Mouse (Mus musculus): ENCODE measurements around the gene Iqsec3.

- TF ChIP-seq CTCF (IDR thresholded peaks at IDR 0.05; ENCODE audit: low read depth, low read length) (no peak), POLR2A (IDR thresholded peaks at IDR 0.05; ENCODE audit: borderline replicate concordance, low read depth, low read length) (no peak)
Measured at GRCm38 (mm10) chr6:121473093-121473821, at the start of gene Iqsec3.
